Mouse (Mus musculus) liver, postnatal 0 days (tissue): ENCODE measurements at regions not wholly inside any gene's neighbourhood (a gene's known extent, or its start where the extent isn't known, plus 50 kb on each side); places are given as distances from the start of the nearest gene placed in this dataset.

Experiments
- CTCF ChIP-seq: sonication (generic); IDR thresholded peaks from 2 replicates; pipeline ENCODE4 v1.5.1; 2016; ENCODE audit warnings: antibody characterized with exemption, low read depth
- EP300 ChIP-seq: IDR thresholded peaks from 2 replicates; pipeline ENCODE4 v1.6.1; 2016; ENCODE audit warnings: antibody characterized with exemption, low read depth, mild to moderate bottlenecking

GRCm38 (mm10) chr1:124409781-124410180 is 364.4 kb upstream of the Dpp10 start:
- TF ChIP-seq CTCF (no peak), EP300 (no peak)
